Mouse (Mus musculus): Measurements from ENCODE around the gene Ring1. TPM values are rescaled to one million over a fixed set of nuclear protein-coding genes. Genes with fewer than 3 reads are reported as not detected.

Gene Ring1
- total and polyA plus RNA-seq, 2 experiments from 2014 or later: 19.0 to 20.7 TPM

- Histone ChIP-seq H3K27ac (ENCODE audit: low read depth, low read length) (no peak overlapping the region), H3K36me3 (ENCODE audit: insufficient read depth) (no peaks in the 10 kb centered on the region), H3K4me3 (ENCODE audit: low read depth, low read length) (no peak overlapping the region), H3K9me3 (ENCODE audit: low read length) (no peaks in the 10 kb centered on the region), H3K4me2 (ENCODE audit: low read depth) (no peak overlapping the region), H3K27me3 (ENCODE audit: insufficient read depth, low read length) (peaks cover 9% of the 10 kb centered on the region), H3K9ac (no peak overlapping the region), H3K4me1 (ENCODE audit: insufficient read depth) (0 out of 2 replicates have a peak, but pooled peaks cover 4% of the 10 kb centered on the region)
- 80% methylated on average over 6 of the region's 6 CpGs for whole genome bisulfite sequencing
- no peak for DNase-seq
- no peak for TF ChIP-seq CTCF (IDR thresholded peaks at IDR 0.05; ENCODE audit: low read depth)
- no peak for ATAC-seq
These were observed 44.9 kb downstream of the Ring1 start for GRCm38 (mm10) chr17:33979512-33980050.

- Histone ChIP-seq H3K4me3 (ENCODE audit: low read depth, low read length) (peak overlapping the region; percentile 37), H3K4me2 (ENCODE audit: low read depth) (peak overlapping the region; percentile 57), H3K9me3 (ENCODE audit: low read length) (no peaks in the 10 kb centered on the region), H3K27ac (ENCODE audit: low read depth, low read length) (no peak overlapping the region), H3K4me1 (ENCODE audit: insufficient read depth) (0 out of 2 replicates have a peak, but pooled peaks cover 4% of the 10 kb centered on the region), H3K27me3 (ENCODE audit: insufficient read depth, low read length) (peaks cover 9% of the 10 kb centered on the region), H3K36me3 (ENCODE audit: insufficient read depth) (no peaks in the 10 kb centered on the region), H3K9ac (0 out of 2 replicates have a peak overlapping the region, but pooled peaks have one; percentile 34)
- DNase-seq: no peak
- ATAC-seq: no peak
- WGBS: 1% methylated on average over 17 of the region's 17 CpGs
- TF ChIP-seq CTCF (IDR thresholded peaks at IDR 0.05; ENCODE audit: low read depth): no peak
These were observed 45.8 kb downstream of the Ring1 start for GRCm38 (mm10) chr17:33978631-33979031.

- no peak for TF ChIP-seq CTCF (IDR thresholded peaks at IDR 0.05; ENCODE audit: low read depth)
- H3K4me2 ChIP-seq (ENCODE audit: low read depth): peak overlapping the region; percentile 57
- ATAC-seq: no peak
- no peaks in the 10 kb centered on the region for H3K9me3 ChIP-seq (ENCODE audit: low read length)
- no peak for DNase-seq
- peak overlapping the region; percentile 37 for H3K4me3 ChIP-seq (ENCODE audit: low read depth, low read length)
- H3K27me3 ChIP-seq (ENCODE audit: insufficient read depth, low read length): peaks cover 9% of the 10 kb centered on the region
- H3K36me3 ChIP-seq (ENCODE audit: insufficient read depth): no peaks in the 10 kb centered on the region
- no peak overlapping the region for H3K27ac ChIP-seq (ENCODE audit: low read depth, low read length)
- 0 out of 2 replicates have a peak overlapping the region, but pooled peaks have one; percentile 34 for H3K9ac ChIP-seq
- H3K4me1 ChIP-seq (ENCODE audit: insufficient read depth): 0 out of 2 replicates have a peak, but pooled peaks cover 4% of the 10 kb centered on the region
- WGBS: 4% methylated on average over 57 of the region's 57 CpGs
These were observed 46.5 kb downstream of the Ring1 start for GRCm38 (mm10) chr17:33977861-33978557.

- no peak for TF ChIP-seq CTCF (IDR thresholded peaks at IDR 0.05; ENCODE audit: low read depth)
- peaks cover 9% of the 10 kb centered on the region for H3K27me3 ChIP-seq (ENCODE audit: insufficient read depth, low read length)
- no peak overlapping the region for H3K4me2 ChIP-seq (ENCODE audit: low read depth)
- no peaks in the 10 kb centered on the region for H3K4me1 ChIP-seq (ENCODE audit: insufficient read depth)
- H3K27ac ChIP-seq (ENCODE audit: low read depth, low read length): no peak overlapping the region
- no peaks in the 10 kb centered on the region for H3K9me3 ChIP-seq (ENCODE audit: low read length)
- H3K36me3 ChIP-seq (ENCODE audit: insufficient read depth): no peaks in the 10 kb centered on the region
- ATAC-seq (no peak), DNase-seq (no peak)
- H3K9ac ChIP-seq: no peak overlapping the region
- WGBS: 60% methylated on average over 3 of the region's 3 CpGs
- no peak overlapping the region for H3K4me3 ChIP-seq (ENCODE audit: low read depth, low read length)
These were observed 50.9 kb downstream of the Ring1 start for GRCm38 (mm10) chr17:33973572-33973971.

- no peaks in the 10 kb centered on the region for H3K36me3 ChIP-seq (ENCODE audit: insufficient read depth)
- WGBS: 19% methylated on average over 1 of the region's 1 CpGs
These were observed 51.8 kb downstream of the Ring1 start for GRCm38 (mm10) chr17:33972691-33973090.

More at GRCm38 (mm10) chr17:33972691-33973090, 51.8 kb downstream of the Ring1 start:
- TF ChIP-seq CTCF (IDR thresholded peaks at IDR 0.05; ENCODE audit: low read depth): no peak
- H3K9me3 ChIP-seq (ENCODE audit: low read length): no peaks in the 10 kb centered on the region
- peaks cover 4% of the 10 kb centered on the region; the same call in 1 of the 2 replicates for H3K27me3 ChIP-seq (ENCODE audit: insufficient read depth, low read length)
- no peaks in the 10 kb centered on the region for H3K4me1 ChIP-seq (ENCODE audit: insufficient read depth)
- H3K9ac ChIP-seq: no peak overlapping the region
- no peak overlapping the region for H3K27ac ChIP-seq (ENCODE audit: low read depth, low read length)
- DNase-seq (no peak), ATAC-seq (no peak)
- H3K4me2 ChIP-seq (ENCODE audit: low read depth): no peak overlapping the region
- H3K4me3 ChIP-seq (ENCODE audit: low read depth, low read length): no peak overlapping the region

MicroRNA genes within 50 kb of the gene (microRNA counts, 519-probe panel; counts per million panel counts)
- microRNA mmu-miR-219: 3,592 counts per million, percentile 36 among the panel's probes with 10 or more counts

Small RNA genes within 50 kb of the gene (microRNA-seq; reads per million reads assigned to microRNA genes)
- 0 reads per million in 2 experiments for gene Mir219a-1
- 0 reads per million in 2 experiments for gene Mir219c

Other genes starting within 250 kb of the Ring1 start
Only the 30 nearest of the 33 such genes appear.
- 36.5 and 42.7 TPM in 2 replicates for gene Kank3, start 214.2 kb downstream of the Ring1 start, total RNA-seq (2014; rRNA removed)
- 35.8 and 43.4 TPM in 2 replicates for gene Kank3, start 214.2 kb downstream of the Ring1 start, polyA plus RNA-seq (2015; fragmentation: Nextera tagmentation; extraction: Ambion mirVana)
- 589 and 1,055 TPM in 2 replicates for gene Rps28, start 200.1 kb downstream of the Ring1 start, total RNA-seq (2014; rRNA removed)
- gene Rps28, start 200.1 kb downstream of the Ring1 start, polyA plus RNA-seq (2015; fragmentation: Nextera tagmentation; extraction: Ambion mirVana): 603 and 823 TPM in 2 replicates
- 258 and 291 TPM in 2 replicates for gene Ndufa7, start 200.1 kb downstream of the Ring1 start, total RNA-seq (2014; rRNA removed)
- 529 and 626 TPM in 2 replicates for gene Ndufa7, start 200.1 kb downstream of the Ring1 start, polyA plus RNA-seq (2015; fragmentation: Nextera tagmentation; extraction: Ambion mirVana)
- gene Cd320, start 181.6 kb downstream of the Ring1 start, total RNA-seq (2014; rRNA removed): 17.2 and 27.5 TPM in 2 replicates
- 50.3 and 53.6 TPM in 2 replicates for gene Cd320, start 181.6 kb downstream of the Ring1 start, polyA plus RNA-seq (2015; fragmentation: Nextera tagmentation; extraction: Ambion mirVana)
- not detected in 2 replicates for gene Gm7029, start 150.8 kb downstream of the Ring1 start, total RNA-seq (2014; rRNA removed)
- not detected in 2 replicates for gene Gm7029, start 150.8 kb downstream of the Ring1 start, polyA plus RNA-seq (2015; fragmentation: Nextera tagmentation; extraction: Ambion mirVana)
- gene Kifc1, start 134.0 kb downstream of the Ring1 start, total RNA-seq (2014; rRNA removed): 4.3 and 4.7 TPM in 2 replicates
- gene Kifc1, start 134.0 kb downstream of the Ring1 start, polyA plus RNA-seq (2015; fragmentation: Nextera tagmentation; extraction: Ambion mirVana): 1.3 and 1.4 TPM in 2 replicates
- gene Platr17, start 119.5 kb downstream of the Ring1 start, total RNA-seq (2014; rRNA removed): not detected in 2 replicates
- gene Platr17, start 119.5 kb downstream of the Ring1 start, polyA plus RNA-seq (2015; fragmentation: Nextera tagmentation; extraction: Ambion mirVana): 1.9 and 2.0 TPM in 2 replicates
- gene Daxx, start 115.3 kb downstream of the Ring1 start, total RNA-seq (2014; rRNA removed): 70.4 and 77.1 TPM in 2 replicates
- gene Daxx, start 115.3 kb downstream of the Ring1 start, polyA plus RNA-seq (2015; fragmentation: Nextera tagmentation; extraction: Ambion mirVana): 41.5 and 45.2 TPM in 2 replicates
- gene Tapbp, start 108.8 kb downstream of the Ring1 start, total RNA-seq (2014; rRNA removed): 27.2 and 36.0 TPM in 2 replicates
- gene Tapbp, start 108.8 kb downstream of the Ring1 start, polyA plus RNA-seq (2015; fragmentation: Nextera tagmentation; extraction: Ambion mirVana): 25.0 and 26.2 TPM in 2 replicates
- gene Zbtb22, start 108.8 kb downstream of the Ring1 start, total RNA-seq (2014; rRNA removed): 34.4 and 44.0 TPM in 2 replicates
- gene Zbtb22, start 108.8 kb downstream of the Ring1 start, polyA plus RNA-seq (2015; fragmentation: Nextera tagmentation; extraction: Ambion mirVana): 20.4 and 22.3 TPM in 2 replicates
- gene Rgl2, start 95.1 kb downstream of the Ring1 start, total RNA-seq (2014; rRNA removed): 75.7 and 76.3 TPM in 2 replicates
- 24.1 and 27.1 TPM in 2 replicates for gene Rgl2, start 95.1 kb downstream of the Ring1 start, polyA plus RNA-seq (2015; fragmentation: Nextera tagmentation; extraction: Ambion mirVana)
- gene Pfdn6, start 84.3 kb downstream of the Ring1 start, total RNA-seq (2014; rRNA removed): 57.0 and 78.4 TPM in 2 replicates
- gene Pfdn6, start 84.3 kb downstream of the Ring1 start, polyA plus RNA-seq (2015; fragmentation: Nextera tagmentation; extraction: Ambion mirVana): 173 and 185 TPM in 2 replicates
- 18.9 and 21.9 TPM in 2 replicates for gene Wdr46, start 84.0 kb downstream of the Ring1 start, total RNA-seq (2014; rRNA removed)
- gene Wdr46, start 84.0 kb downstream of the Ring1 start, polyA plus RNA-seq (2015; fragmentation: Nextera tagmentation; extraction: Ambion mirVana): 15.9 and 23.2 TPM in 2 replicates
- gene B3galt4, start 73.2 kb downstream of the Ring1 start, total RNA-seq (2014; rRNA removed): 11.5 and 11.7 TPM in 2 replicates
- gene B3galt4, start 73.2 kb downstream of the Ring1 start, polyA plus RNA-seq (2015; fragmentation: Nextera tagmentation; extraction: Ambion mirVana): 8.3 and 9.8 TPM in 2 replicates
- 46.2 and 46.8 TPM in 2 replicates for gene Vps52, start 68.9 kb downstream of the Ring1 start, total RNA-seq (2014; rRNA removed)
- 59.6 and 66.1 TPM in 2 replicates for gene Vps52, start 68.9 kb downstream of the Ring1 start, polyA plus RNA-seq (2015; fragmentation: Nextera tagmentation; extraction: Ambion mirVana)
- 1,357 and 2,159 TPM in 2 replicates for gene Rps18, start 68.7 kb downstream of the Ring1 start, total RNA-seq (2014; rRNA removed)
- gene Rps18, start 68.7 kb downstream of the Ring1 start, polyA plus RNA-seq (2015; fragmentation: Nextera tagmentation; extraction: Ambion mirVana): 876 and 1,153 TPM in 2 replicates
- gene H2-K1, start 24.3 kb downstream of the Ring1 start, total RNA-seq (2014; rRNA removed): 14.3 and 21.9 TPM in 2 replicates
- gene H2-K1, start 24.3 kb downstream of the Ring1 start, polyA plus RNA-seq (2015; fragmentation: Nextera tagmentation; extraction: Ambion mirVana): 17.3 and 21.2 TPM in 2 replicates
- gene H2-Ke6, start 3.4 kb upstream of the Ring1 start, total RNA-seq (2014; rRNA removed): 39.1 and 58.0 TPM in 2 replicates
- 54.6 and 55.7 TPM in 2 replicates for gene H2-Ke6, start 3.4 kb upstream of the Ring1 start, polyA plus RNA-seq (2015; fragmentation: Nextera tagmentation; extraction: Ambion mirVana)
- 126 and 161 TPM in 2 replicates for gene Slc39a7, start 7.0 kb upstream of the Ring1 start, total RNA-seq (2014; rRNA removed)
- 124 and 138 TPM in 2 replicates for gene Slc39a7, start 7.0 kb upstream of the Ring1 start, polyA plus RNA-seq (2015; fragmentation: Nextera tagmentation; extraction: Ambion mirVana)
- gene Rxrb, start 7.1 kb upstream of the Ring1 start, total RNA-seq (2014; rRNA removed): 56.2 and 60.8 TPM in 2 replicates
- 58.1 and 58.4 TPM in 2 replicates for gene Rxrb, start 7.1 kb upstream of the Ring1 start, polyA plus RNA-seq (2015; fragmentation: Nextera tagmentation; extraction: Ambion mirVana)
- gene Col11a2, start 14.8 kb upstream of the Ring1 start, total RNA-seq (2014; rRNA removed): 10.2 and 28.0 TPM in 2 replicates
- 1.2 and 2.1 TPM in 2 replicates for gene Col11a2, start 14.8 kb upstream of the Ring1 start, polyA plus RNA-seq (2015; fragmentation: Nextera tagmentation; extraction: Ambion mirVana)
- not detected in 2 replicates for gene H2-Oa, start 67.7 kb upstream of the Ring1 start, total RNA-seq (2014; rRNA removed)
- 0.13 TPM in 1 of 2 replicates, not detected in the other for gene H2-Oa, start 67.7 kb upstream of the Ring1 start, polyA plus RNA-seq (2015; fragmentation: Nextera tagmentation; extraction: Ambion mirVana)
- 21.5 and 25.7 TPM in 2 replicates for gene H2-DMa, start 94.9 kb upstream of the Ring1 start, total RNA-seq (2014; rRNA removed)
- 19.2 and 23.5 TPM in 2 replicates for gene H2-DMa, start 94.9 kb upstream of the Ring1 start, polyA plus RNA-seq (2015; fragmentation: Nextera tagmentation; extraction: Ambion mirVana)
- gene Brd2, start 98.0 kb upstream of the Ring1 start, total RNA-seq (2014; rRNA removed): 191 and 219 TPM in 2 replicates
- gene Brd2, start 98.0 kb upstream of the Ring1 start, polyA plus RNA-seq (2015; fragmentation: Nextera tagmentation; extraction: Ambion mirVana): 122 and 129 TPM in 2 replicates
- gene H2-DMb2, start 118.6 kb upstream of the Ring1 start, total RNA-seq (2014; rRNA removed): 2.2 and 2.4 TPM in 2 replicates
- 0.72 and 1.0 TPM in 2 replicates for gene H2-DMb2, start 118.6 kb upstream of the Ring1 start, polyA plus RNA-seq (2015; fragmentation: Nextera tagmentation; extraction: Ambion mirVana)
- gene H2-DMb1, start 128.4 kb upstream of the Ring1 start, total RNA-seq (2014; rRNA removed): 0.62 and 2.8 TPM in 2 replicates
- gene H2-DMb1, start 128.4 kb upstream of the Ring1 start, polyA plus RNA-seq (2015; fragmentation: Nextera tagmentation; extraction: Ambion mirVana): 1.5 and 1.7 TPM in 2 replicates
- 5.2 and 7.5 TPM in 2 replicates for gene Tap1, start 162.9 kb upstream of the Ring1 start, total RNA-seq (2014; rRNA removed)
- gene Tap1, start 162.9 kb upstream of the Ring1 start, polyA plus RNA-seq (2015; fragmentation: Nextera tagmentation; extraction: Ambion mirVana): 4.6 and 5.0 TPM in 2 replicates
- gene Psmb9, start 163.1 kb upstream of the Ring1 start, total RNA-seq (2014; rRNA removed): 1.2 and 1.9 TPM in 2 replicates
- gene Psmb9, start 163.1 kb upstream of the Ring1 start, polyA plus RNA-seq (2015; fragmentation: Nextera tagmentation; extraction: Ambion mirVana): 2.0 and 2.3 TPM in 2 replicates
- 1.5 and 2.9 TPM in 2 replicates for gene Psmb8, start 173.0 kb upstream of the Ring1 start, total RNA-seq (2014; rRNA removed)
- gene Psmb8, start 173.0 kb upstream of the Ring1 start, polyA plus RNA-seq (2015; fragmentation: Nextera tagmentation; extraction: Ambion mirVana): 4.8 and 7.2 TPM in 2 replicates
- gene Tap2, start 178.8 kb upstream of the Ring1 start, total RNA-seq (2014; rRNA removed): 1.3 and 1.9 TPM in 2 replicates
- gene Tap2, start 178.8 kb upstream of the Ring1 start, polyA plus RNA-seq (2015; fragmentation: Nextera tagmentation; extraction: Ambion mirVana): 3.2 and 3.8 TPM in 2 replicates

All from forebrain, postnatal 0 days (tissue).